Mouse (Mus musculus) hindbrain, postnatal 0 days (tissue): Measurements from ENCODE around the gene Psmb3. TPM values are rescaled to one million over a fixed set of nuclear protein-coding genes. Genes with fewer than 3 reads are reported as not detected.

Source experiments
- ATAC-seq: fragments of 200-750 bp; cut with Nextera tagmentation; 2 replicates; pipeline ENCODE4 v1.8.0; 2017; ENCODE audit warnings: mild to moderate bottlenecking, moderate TSS enrichment, moderate library complexity
- DNase-seq: peaks from one replicate; pipeline ENCODE4 v3.0.0-alpha.2; 2015; ENCODE audit warnings: low spot score
- H3K27ac ChIP-seq: fragments of 300-500 bp; sonication (generic); 2 replicates; pipeline ENCODE4 v1.5.1; 2014; ENCODE audit warnings: mild to moderate bottlenecking
- H3K27me3 ChIP-seq: fragments of 300-500 bp; sonication (generic); 2 replicates; pipeline ENCODE4 v1.6.1; 2014; ENCODE audit warnings: low read length, mixed read lengths; ENCODE audit not compliant: insufficient read depth
- H3K36me3 ChIP-seq: fragments of 300-500 bp; sonication (generic); 2 replicates; pipeline ENCODE4 v1.6.1; 2014; ENCODE audit warnings: low read length, mixed read lengths; ENCODE audit not compliant: insufficient read depth
- H3K4me1 ChIP-seq: fragments of 300-500 bp; sonication (generic); 2 replicates; pipeline ENCODE4 v1.6.1; 2014; ENCODE audit warnings: antibody characterized with exemption, low read length, mixed read lengths; ENCODE audit not compliant: insufficient read depth
- H3K4me2 ChIP-seq: fragments of 300-500 bp; sonication (generic); 2 replicates; pipeline ENCODE4 v1.6.1; 2014; ENCODE audit warnings: low read depth, mild to moderate bottlenecking, low read length, moderate library complexity, mixed read lengths
- H3K4me3 ChIP-seq: fragments of 300-500 bp; sonication (generic); 2 replicates; pipeline ENCODE4 v1.5.1; 2014; ENCODE audit warnings: low read length
- H3K9ac ChIP-seq: fragments of 300-500 bp; sonication (generic); replicated peaks from 2 replicates; pipeline ENCODE4 v1.6.1; 2014; ENCODE audit warnings: mild to moderate bottlenecking, low read length, moderate library complexity, mixed read lengths
- H3K9me3 ChIP-seq: fragments of 300-500 bp; sonication (generic); 2 replicates; pipeline ENCODE4 v1.6.1; 2016; ENCODE audit warnings: low read length, mixed read lengths
- CTCF ChIP-seq: IDR thresholded peaks from 2 replicates; pipeline ENCODE4 v1.5.1; 2016; ENCODE audit warnings: antibody characterized with exemption, control low read depth, low read depth
- WGBS: fragments of 180-500 bp; shearing (Covaris S2); extraction: QIAGEN DNeasy Blood & Tissue Kit; methylation state at CpG from one replicate; pipeline ENCODE4 v1.1.7; 2014; 5-methylcytosine and 5-hydroxymethylcytosine counted together
- polyA plus RNA-seq: library from polyadenylated mRNA; unstranded; fragments of >200 nt; fragmentation: Nextera tagmentation; extraction: Ambion mirVana; gene quantifications from 2 replicates; pipeline ENCODE4 v1.2.1, GENCODE M21; 2015
- total RNA-seq: library from RNA; depleted of rRNA; stranded (reverse); fragments of >200 nt; gene quantifications from 2 replicates; pipeline ENCODE4 v1.2.3, GENCODE M21; 2014

Psmb3 gene
- total and polyA plus RNA-seq, 2 experiments from 2014 or later: 498 to 523 TPM

- H3K36me3 ChIP-seq: peaks cover 29% of the 10 kb centered on the region; the same call in 1 of the 2 replicates
Measured at GRCm38 (mm10) chr11:97666794-97667193, 36.4 kb upstream of the Psmb3 start.

GRCm38 (mm10) chr11:97668160-97668559, 35.0 kb upstream of the Psmb3 start:
- H3K4me3 ChIP-seq: no peak overlapping the region
- ATAC-seq: no peak
- H3K4me1 ChIP-seq: peaks cover 6% of the 10 kb centered on the region; the same call in 1 of the 2 replicates
- 89% methylated on average over 7 of the region's 7 CpGs for WGBS
- DNase-seq: no peak
- H3K27ac ChIP-seq: no peak overlapping the region
- no peak overlapping the region for H3K4me2 ChIP-seq
- no peak for TF ChIP-seq CTCF
- H3K9ac ChIP-seq: no peak overlapping the region
- no peaks in the 10 kb centered on the region for H3K9me3 ChIP-seq
- H3K36me3 ChIP-seq: peaks cover 43% of the 10 kb centered on the region
- no peaks in the 10 kb centered on the region for H3K27me3 ChIP-seq

More at GRCm38 (mm10) chr11:97666794-97667193, 36.4 kb upstream of the Psmb3 start:
- WGBS: 93% methylated on average over 15 of the region's 15 CpGs
- Histone ChIP-seq H3K4me1 (peaks cover 6% of the 10 kb centered on the region; the same call in 1 of the 2 replicates), H3K27me3 (peaks cover 6% of the 10 kb centered on the region; the same call in 1 of the 2 replicates), H3K9me3 (no peaks in the 10 kb centered on the region), H3K27ac (no peak overlapping the region), H3K4me2 (no peak overlapping the region), H3K9ac (no peak overlapping the region), H3K4me3 (no peak overlapping the region)
- no peak for TF ChIP-seq CTCF
- DNase-seq (no peak), ATAC-seq (no peak)

GRCm38 (mm10) chr11:97669268-97669667, 33.9 kb upstream of the Psmb3 start:
- H3K9me3 ChIP-seq: no peaks in the 10 kb centered on the region
- peaks cover 54% of the 10 kb centered on the region for H3K36me3 ChIP-seq
- H3K4me2 ChIP-seq: no peak overlapping the region
- DNase-seq (no peak), ATAC-seq (no peak)
- H3K27me3 ChIP-seq: no peaks in the 10 kb centered on the region
- no peak overlapping the region for H3K27ac ChIP-seq
- WGBS: 52% methylated on average over 15 of the region's 15 CpGs
- H3K9ac ChIP-seq: no peak overlapping the region
- TF ChIP-seq CTCF: no peak
- peaks cover 6% of the 10 kb centered on the region; the same call in 1 of the 2 replicates for H3K4me1 ChIP-seq
- H3K4me3 ChIP-seq: no peak overlapping the region

GRCm38 (mm10) chr11:97669829-97670228, 33.4 kb upstream of the Psmb3 start:
- peaks cover 2% of the 10 kb centered on the region; the same call in 1 of the 2 replicates for H3K4me1 ChIP-seq
- peaks cover 59% of the 10 kb centered on the region for H3K36me3 ChIP-seq
- ATAC-seq (peak; percentile 28), DNase-seq (peak; percentile 42)
- TF ChIP-seq CTCF: no peak
- no peak overlapping the region for H3K27ac ChIP-seq
- no peak overlapping the region for H3K4me3 ChIP-seq
- H3K9ac ChIP-seq: no peak overlapping the region
- 24% methylated on average over 6 of the region's 6 CpGs for WGBS
- H3K4me2 ChIP-seq: no peak overlapping the region
- no peaks in the 10 kb centered on the region for H3K9me3 ChIP-seq
- no peaks in the 10 kb centered on the region for H3K27me3 ChIP-seq

GRCm38 (mm10) chr11:97670234-97671176, 32.7 kb upstream of the Psmb3 start:
- ATAC-seq (no peak), DNase-seq (no peak)
- H3K27ac ChIP-seq: no peak overlapping the region
- no peak overlapping the region for H3K4me3 ChIP-seq
- H3K4me1 ChIP-seq: no peaks in the 10 kb centered on the region
- no peak overlapping the region for H3K4me2 ChIP-seq
- H3K9ac ChIP-seq: no peak overlapping the region
- H3K36me3 ChIP-seq: peaks cover 62% of the 10 kb centered on the region
- WGBS: 72% methylated on average over 13 of the region's 13 CpGs
- no peaks in the 10 kb centered on the region for H3K27me3 ChIP-seq
- peak; percentile 27; the same call in 1 of the 2 replicates for TF ChIP-seq CTCF
- no peaks in the 10 kb centered on the region for H3K9me3 ChIP-seq

GRCm38 (mm10) chr11:97671177-97671527, 32.0 kb upstream of the Psmb3 start:
- no peak for DNase-seq
- Histone ChIP-seq H3K27me3 (no peaks in the 10 kb centered on the region), H3K36me3 (peaks cover 64% of the 10 kb centered on the region), H3K9ac (no peak overlapping the region), H3K27ac (no peak overlapping the region), H3K9me3 (no peaks in the 10 kb centered on the region), H3K4me3 (no peak overlapping the region), H3K4me2 (no peak overlapping the region), H3K4me1 (no peaks in the 10 kb centered on the region)
- 46% methylated on average over 2 of the region's 2 CpGs for WGBS
- no peak for ATAC-seq
- TF ChIP-seq CTCF: no peak

GRCm38 (mm10) chr11:97673148-97673547, 30.1 kb upstream of the Psmb3 start:
- no peak overlapping the region for H3K27ac ChIP-seq
- DNase-seq: no peak
- no peaks in the 10 kb centered on the region for H3K27me3 ChIP-seq
- no peak overlapping the region for H3K4me2 ChIP-seq
- no peaks in the 10 kb centered on the region for H3K9me3 ChIP-seq
- no peak overlapping the region for H3K4me3 ChIP-seq
- ATAC-seq: no peak
- WGBS: 80% methylated on average over 11 of the region's 11 CpGs
- no peak overlapping the region for H3K9ac ChIP-seq
- TF ChIP-seq CTCF: no peak
- no peaks in the 10 kb centered on the region for H3K4me1 ChIP-seq
- peaks cover 62% of the 10 kb centered on the region for H3K36me3 ChIP-seq
